Mouse (Mus musculus): ENCODE data around the gene Wdr60. TPM values are rescaled to one million over a fixed set of nuclear protein-coding genes. Genes with fewer than 3 reads are reported as not detected.

Wdr60 gene
- polyA plus RNA-seq (2015; fragmentation: Nextera tagmentation; extraction: Ambion mirVana) = 23.1 and 28.3 TPM in 2 replicates

GRCm38 (mm10) chr12:116262555-116263341 lies at the start of gene Wdr60:
Wdr60 (minus strand) TSS chr12:116263022.
- peak within 1 kb of the TSS; percentile 80 for H3K4me3 ChIP-seq
- H3K9ac ChIP-seq = peak within 1 kb of the TSS; percentile 68
- no peaks in the 10 kb centered on the region for H3K4me1 ChIP-seq
- whole genome bisulfite sequencing = 3% methylated on average over 47 of the region's 47 CpGs
- H3K9me3 ChIP-seq = no peaks in the 10 kb centered on the region
- no peaks in the 10 kb centered on the region for H3K27me3 ChIP-seq
- H3K36me3 ChIP-seq = no peaks in the 10 kb centered on the region
- H3K27ac ChIP-seq = peak within 1 kb of the TSS; percentile 88
- peak; percentile 96 for ATAC-seq (ENCODE audit: insufficient number of reproducible peaks, low FRiP score, low TSS enrichment, low read depth)
- H3K4me2 ChIP-seq = peak within 1 kb of the TSS; percentile 62

GRCm38 (mm10) chr12:116308612-116309011 lies 45.8 kb upstream of the Wdr60 start:
- H3K4me3 ChIP-seq = no peak overlapping the region
- no peaks in the 10 kb centered on the region for H3K9me3 ChIP-seq
- ATAC-seq (ENCODE audit: insufficient number of reproducible peaks, low FRiP score, low TSS enrichment, low read depth) = no peak
- WGBS = 69% methylated on average over 2 of the region's 2 CpGs
- H3K4me1 ChIP-seq = no peaks in the 10 kb centered on the region
- no peaks in the 10 kb centered on the region for H3K36me3 ChIP-seq
- no peaks in the 10 kb centered on the region for H3K27me3 ChIP-seq
- H3K9ac ChIP-seq = no peak overlapping the region
- H3K4me2 ChIP-seq = no peak overlapping the region
- no peak overlapping the region for H3K27ac ChIP-seq

- 87% methylated on average over 3 of the region's 3 CpGs for WGBS
- Histone ChIP-seq H3K4me3 (no peak overlapping the region), H3K27ac (no peak overlapping the region), H3K27me3 (no peaks in the 10 kb centered on the region), H3K9me3 (no peaks in the 10 kb centered on the region), H3K9ac (no peak overlapping the region), H3K4me2 (no peak overlapping the region), H3K4me1 (no peaks in the 10 kb centered on the region), H3K36me3 (no peaks in the 10 kb centered on the region)
- ATAC-seq (ENCODE audit: insufficient number of reproducible peaks, low FRiP score, low TSS enrichment, low read depth) = no peak
Measured at GRCm38 (mm10) chr12:116307870-116308269, 45.0 kb upstream of the Wdr60 start.

GRCm38 (mm10) chr12:116306042-116306441 lies 43.2 kb upstream of the Wdr60 start:
- Histone ChIP-seq H3K4me2 (no peak overlapping the region), H3K9ac (no peak overlapping the region), H3K27ac (no peak overlapping the region), H3K27me3 (no peaks in the 10 kb centered on the region), H3K4me3 (no peak overlapping the region), H3K4me1 (no peaks in the 10 kb centered on the region), H3K9me3 (no peaks in the 10 kb centered on the region), H3K36me3 (no peaks in the 10 kb centered on the region)
- WGBS = 44% methylated on average over 1 of the region's 1 CpGs
- ATAC-seq (ENCODE audit: insufficient number of reproducible peaks, low FRiP score, low TSS enrichment, low read depth) = no peak

GRCm38 (mm10) chr12:116302181-116302580 lies 39.4 kb upstream of the Wdr60 start:
- ATAC-seq (ENCODE audit: insufficient number of reproducible peaks, low FRiP score, low TSS enrichment, low read depth) = no peak
- Histone ChIP-seq H3K27ac (no peak overlapping the region), H3K36me3 (no peaks in the 10 kb centered on the region), H3K9ac (no peak overlapping the region), H3K4me2 (no peak overlapping the region), H3K4me1 (no peaks in the 10 kb centered on the region), H3K9me3 (no peaks in the 10 kb centered on the region), H3K27me3 (no peaks in the 10 kb centered on the region), H3K4me3 (no peak overlapping the region)

GRCm38 (mm10) chr12:116299906-116300305 lies 37.1 kb upstream of the Wdr60 start:
- WGBS = 97% methylated on average over 2 of the region's 2 CpGs
- Histone ChIP-seq H3K27me3 (no peaks in the 10 kb centered on the region), H3K9ac (no peak overlapping the region), H3K4me1 (no peaks in the 10 kb centered on the region), H3K36me3 (no peaks in the 10 kb centered on the region), H3K27ac (no peak overlapping the region), H3K9me3 (no peaks in the 10 kb centered on the region), H3K4me2 (no peak overlapping the region), H3K4me3 (no peak overlapping the region)
- ATAC-seq (ENCODE audit: insufficient number of reproducible peaks, low FRiP score, low TSS enrichment, low read depth) = no peak

- H3K27me3 ChIP-seq = no peaks in the 10 kb centered on the region
- H3K4me2 ChIP-seq = no peak overlapping the region
- no peak overlapping the region for H3K27ac ChIP-seq
- H3K36me3 ChIP-seq = no peaks in the 10 kb centered on the region
- H3K9me3 ChIP-seq = no peaks in the 10 kb centered on the region
- 70% methylated on average over 4 of the region's 4 CpGs for WGBS
- H3K4me3 ChIP-seq = no peak overlapping the region
- no peak for ATAC-seq (ENCODE audit: insufficient number of reproducible peaks, low FRiP score, low TSS enrichment, low read depth)
- H3K9ac ChIP-seq = no peak overlapping the region
- no peaks in the 10 kb centered on the region for H3K4me1 ChIP-seq
Measured at GRCm38 (mm10) chr12:116293599-116294292, 30.9 kb upstream of the Wdr60 start.

- Histone ChIP-seq H3K4me1 (no peaks in the 10 kb centered on the region), H3K27me3 (no peaks in the 10 kb centered on the region)
- WGBS = 55% methylated on average over 2 of the region's 2 CpGs
Measured at GRCm38 (mm10) chr12:116293185-116293584, 30.4 kb upstream of the Wdr60 start.

GRCm38 (mm10) chr12:116283511-116283910 lies 20.7 kb upstream of the Wdr60 start:
- Histone ChIP-seq H3K4me2 (no peak overlapping the region), H3K27me3 (no peaks in the 10 kb centered on the region), H3K4me1 (peaks cover 4% of the 10 kb centered on the region), H3K9me3 (no peaks in the 10 kb centered on the region), H3K36me3 (no peaks in the 10 kb centered on the region), H3K4me3 (no peak overlapping the region), H3K9ac (no peak overlapping the region), H3K27ac (no peak overlapping the region)
- WGBS = 86% methylated on average over 2 of the region's 2 CpGs
- no peak for ATAC-seq (ENCODE audit: insufficient number of reproducible peaks, low FRiP score, low TSS enrichment, low read depth)

More at GRCm38 (mm10) chr12:116293185-116293584, 30.4 kb upstream of the Wdr60 start:
- H3K4me3 ChIP-seq = no peak overlapping the region
- ATAC-seq (ENCODE audit: insufficient number of reproducible peaks, low FRiP score, low TSS enrichment, low read depth) = no peak
- no peak overlapping the region for H3K4me2 ChIP-seq
- no peak overlapping the region for H3K27ac ChIP-seq
- no peaks in the 10 kb centered on the region for H3K36me3 ChIP-seq
- H3K9me3 ChIP-seq = no peaks in the 10 kb centered on the region
- H3K9ac ChIP-seq = no peak overlapping the region

GRCm38 (mm10) chr12:116282856-116283255 lies 20.0 kb upstream of the Wdr60 start:
- H3K4me1 ChIP-seq = peaks cover 4% of the 10 kb centered on the region
- H3K27me3 ChIP-seq = no peaks in the 10 kb centered on the region
- H3K4me3 ChIP-seq = no peak overlapping the region
- no peaks in the 10 kb centered on the region for H3K36me3 ChIP-seq
- WGBS = 90% methylated on average over 2 of the region's 2 CpGs
- ATAC-seq (ENCODE audit: insufficient number of reproducible peaks, low FRiP score, low TSS enrichment, low read depth) = no peak
- no peaks in the 10 kb centered on the region for H3K9me3 ChIP-seq
- no peak overlapping the region for H3K27ac ChIP-seq
- H3K4me2 ChIP-seq = no peak overlapping the region
- H3K9ac ChIP-seq = no peak overlapping the region

GRCm38 (mm10) chr12:116281427-116282281 lies 18.8 kb upstream of the Wdr60 start:
- under 1% methylated on average over 55 of the region's 55 CpGs for WGBS
- Histone ChIP-seq H3K36me3 (no peaks in the 10 kb centered on the region), H3K9ac (peak overlapping the region; percentile 94), H3K27me3 (no peaks in the 10 kb centered on the region), H3K9me3 (no peaks in the 10 kb centered on the region), H3K4me1 (peaks cover 4% of the 10 kb centered on the region), H3K4me2 (peak overlapping the region; percentile 90), H3K27ac (peak overlapping the region; percentile 99), H3K4me3 (peak overlapping the region; percentile 76)
- no peak for ATAC-seq (ENCODE audit: insufficient number of reproducible peaks, low FRiP score, low TSS enrichment, low read depth)
